Mouse (Mus musculus): ENCODE data around the gene Gpr152. TPM values are rescaled to one million over a fixed set of nuclear protein-coding genes. Genes with fewer than 3 reads are reported as not detected.
"Not testable (repeated sequence)": the region's sequence is repeated elsewhere in the genome, so short reads cannot be mapped to it uniquely, and the experiment has no call there.

The Gpr152 gene
- total RNA-seq, 2 experiments from 2014 or later, result 0.07 TPM; not detected in 1

- DNase-seq, result no peak
These were observed 8.5 kb upstream of the Gpr152 start for GRCm38 (mm10) chr19:4131075-4131474.

- no peak for DNase-seq
These were observed 7.8 kb upstream of the Gpr152 start for GRCm38 (mm10) chr19:4131768-4132167.

- no peak for DNase-seq
These were observed 5.2 kb upstream of the Gpr152 start for GRCm38 (mm10) chr19:4134354-4134753.

GRCm38 (mm10) chr19:4135229-4135962 is 4.2 kb upstream of the Gpr152 start:
- DNase-seq, result not testable (repeated sequence)

GRCm38 (mm10) chr19:4135963-4136345 is 3.6 kb upstream of the Gpr152 start:
- not testable (repeated sequence) for DNase-seq

- no peak for DNase-seq
These were observed 3.1 kb upstream of the Gpr152 start for GRCm38 (mm10) chr19:4136463-4136862.

- no peak for DNase-seq
These were observed 1.7 kb upstream of the Gpr152 start for GRCm38 (mm10) chr19:4137913-4138312.

- DNase-seq, result no peak
These were observed 560 bp downstream of the Gpr152 start for GRCm38 (mm10) chr19:4140147-4140546.

- DNase-seq, result no peak
These were observed 3.0 kb downstream of the Gpr152 start for GRCm38 (mm10) chr19:4142416-4143173.

GRCm38 (mm10) chr19:4143759-4144268 is 4.2 kb downstream of the Gpr152 start, which contains the start of gene Cabp4:
TSS of gene Cabp4 (minus strand) at chr19:4144033.
- DNase-seq, result no peak

- DNase-seq, result no peak
These were observed 5.2 kb downstream of the Gpr152 start for GRCm38 (mm10) chr19:4144550-4145498.

GRCm38 (mm10) chr19:4145936-4146335 is 6.3 kb downstream of the Gpr152 start:
- DNase-seq, result no peak

GRCm38 (mm10) chr19:4146366-4147021 is 6.9 kb downstream of the Gpr152 start:
- no peak for DNase-seq

- DNase-seq, result no peak
These were observed 7.4 kb downstream of the Gpr152 start for GRCm38 (mm10) chr19:4147022-4147405.

- no peak for DNase-seq
These were observed 8.3 kb downstream of the Gpr152 start for GRCm38 (mm10) chr19:4147782-4148490.

- peak; percentile 99 for DNase-seq
These were observed 8.9 kb downstream of the Gpr152 start, which contains the start of gene Coro1b for GRCm38 (mm10) chr19:4148491-4148806. TSS of gene Coro1b (plus strand) at chr19:4148619.

- no peak for DNase-seq
These were observed 9.2 kb downstream of the Gpr152 start for GRCm38 (mm10) chr19:4148819-4149218.

- no peak for DNase-seq
These were observed 9.7 kb downstream of the Gpr152 start for GRCm38 (mm10) chr19:4149283-4149682.

- no peak for DNase-seq
These were observed 10.3 kb downstream of the Gpr152 start for GRCm38 (mm10) chr19:4149764-4150461.
